Mouse (Mus musculus): Measurements from ENCODE around the gene Gm6337. TPM values are rescaled to one million over a fixed set of nuclear protein-coding genes. Genes with fewer than 3 reads are reported as not detected.
"Not testable (repeated sequence)": the region's sequence is repeated elsewhere in the genome, so short reads cannot be mapped to it uniquely, and the experiment has no call there.

The Gm6337 gene
- polyA plus RNA-seq (2016; fragmentation: Nextera tagmentation; extraction: Ambion mirVana), result not detected in 2 replicates

DNA sequence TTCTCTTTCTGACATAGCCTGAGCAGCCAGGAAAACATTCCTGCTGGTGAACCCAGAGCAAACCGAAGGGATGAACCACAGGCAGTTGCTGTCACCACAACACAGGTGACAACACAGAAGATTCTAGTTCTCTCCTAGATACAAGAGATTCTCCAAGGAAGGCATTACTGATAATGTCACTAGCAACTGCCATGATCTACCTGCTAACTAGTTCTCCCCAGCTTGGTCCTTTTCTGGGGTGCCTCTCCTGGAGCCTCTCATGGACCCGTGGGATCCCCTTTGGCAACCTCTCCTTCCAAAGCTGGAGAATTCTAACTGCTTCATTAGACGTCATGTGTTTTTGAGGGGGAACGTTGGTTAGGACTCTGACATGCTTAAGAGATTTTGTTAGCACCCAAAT is at the start of gene Gm6337:
TSS of gene Gm6337 (minus strand) at position 101 of the 400 bp plus-strand sequence.
- not testable (repeated sequence) for H3K9me3 ChIP-seq (replicated peaks); H3K4me3 ChIP-seq; H3K36me3 ChIP-seq; H3K27me3 ChIP-seq; H3K4me1 ChIP-seq; ATAC-seq (ENCODE audit: low FRiP score); H3K4me2 ChIP-seq (replicated peaks); H3K27ac ChIP-seq; H3K9ac ChIP-seq
- 91% methylated on average over 4 of the region's 4 CpGs for WGBS

DNA sequence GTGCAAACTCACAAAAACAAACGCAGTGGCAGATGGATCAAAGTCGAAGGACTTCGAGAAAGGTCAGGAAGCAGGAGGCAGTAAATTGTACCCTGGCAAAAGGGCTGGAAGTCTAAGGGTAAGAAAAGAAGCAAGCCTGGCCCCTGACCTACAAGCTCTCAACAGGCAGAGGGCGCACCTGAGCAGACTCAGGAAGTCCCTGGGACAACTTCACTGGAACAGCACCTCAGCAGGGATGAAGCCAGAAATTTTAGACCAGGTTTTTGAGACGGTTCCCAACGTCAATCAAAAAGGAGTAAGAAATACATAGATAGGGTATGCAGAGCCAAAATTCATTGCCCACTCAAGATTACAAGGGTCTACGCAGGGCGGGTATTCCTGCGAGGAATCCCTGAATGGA is 49.4 kb upstream of the Gm6337 start:
- H3K4me1 ChIP-seq; H3K9me3 ChIP-seq (replicated peaks); ATAC-seq (ENCODE audit: low FRiP score); H3K9ac ChIP-seq; H3K27me3 ChIP-seq; H3K36me3 ChIP-seq; H3K27ac ChIP-seq: not testable (repeated sequence)
- peak overlapping the region; percentile 37 for H3K4me3 ChIP-seq
- WGBS, result 10% methylated on average over 9 of the region's 9 CpGs
- H3K4me2 ChIP-seq (replicated peaks), result peak overlapping the region; percentile 50

DNA sequence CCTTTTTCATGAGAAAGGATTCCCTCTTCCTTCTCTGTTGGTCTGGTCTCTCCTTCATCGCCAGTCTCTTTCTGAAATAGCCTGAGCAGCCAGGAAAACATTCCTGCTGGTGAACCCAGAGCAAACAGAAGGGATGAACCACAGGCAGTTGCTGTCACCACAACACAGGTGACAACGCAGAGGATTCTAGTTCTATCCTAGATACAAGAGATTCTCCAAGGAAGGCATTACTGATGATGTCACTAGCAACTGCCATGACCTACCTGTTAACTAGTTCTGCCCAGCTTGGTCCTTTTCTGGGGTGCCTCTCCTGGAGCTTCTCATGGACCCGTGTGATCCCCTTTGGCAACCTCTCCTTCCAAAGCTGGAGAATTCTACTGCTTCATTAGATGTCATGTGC is 35.8 kb upstream of the Gm6337 start, which contains the start of gene Gm8206:
TSS of gene Gm8206 (minus strand) at position 101 of the 400 bp plus-strand sequence.
- H3K4me2 ChIP-seq (replicated peaks); H3K27me3 ChIP-seq; H3K9me3 ChIP-seq (replicated peaks); H3K4me1 ChIP-seq; H3K9ac ChIP-seq; H3K36me3 ChIP-seq; ATAC-seq (ENCODE audit: low FRiP score); H3K27ac ChIP-seq; H3K4me3 ChIP-seq: not testable (repeated sequence)
- 97% methylated on average over 2 of the region's 3 CpGs for WGBS

Other genes with a start within 250 kb of the Gm6337 start
- not detected in 2 replicates for gene Gm3424, start 227.9 kb downstream of the Gm6337 start, polyA plus RNA-seq (2016; fragmentation: Nextera tagmentation; extraction: Ambion mirVana)
- 0.37 and 0.42 TPM in 2 replicates for gene Gm8237, start 177.9 kb downstream of the Gm6337 start, polyA plus RNA-seq (2016; fragmentation: Nextera tagmentation; extraction: Ambion mirVana)
- gene Gm3248, start 96.5 kb downstream of the Gm6337 start, polyA plus RNA-seq (2016; fragmentation: Nextera tagmentation; extraction: Ambion mirVana), result 1.5 and 1.7 TPM in 2 replicates
- not detected in 2 replicates for gene Gm3453, start 79.1 kb downstream of the Gm6337 start, polyA plus RNA-seq (2016; fragmentation: Nextera tagmentation; extraction: Ambion mirVana)
- gene Gm8206, start 35.7 kb upstream of the Gm6337 start, polyA plus RNA-seq (2016; fragmentation: Nextera tagmentation; extraction: Ambion mirVana), result 0.80 and 0.96 TPM in 2 replicates
- 2.9 and 3.0 TPM in 2 replicates for gene Gm3468, start 50.4 kb upstream of the Gm6337 start, polyA plus RNA-seq (2016; fragmentation: Nextera tagmentation; extraction: Ambion mirVana)
- gene Gm3476, start 67.5 kb upstream of the Gm6337 start, polyA plus RNA-seq (2016; fragmentation: Nextera tagmentation; extraction: Ambion mirVana), result not detected in 2 replicates
- not detected in 2 replicates for gene Gm21560, start 161.0 kb upstream of the Gm6337 start, polyA plus RNA-seq (2016; fragmentation: Nextera tagmentation; extraction: Ambion mirVana)
- 3.4 and 3.8 TPM in 2 replicates for gene Gm3411, start 229.0 kb upstream of the Gm6337 start, polyA plus RNA-seq (2016; fragmentation: Nextera tagmentation; extraction: Ambion mirVana)
- not detected in 2 replicates for gene Gm21103, start 246.6 kb upstream of the Gm6337 start, polyA plus RNA-seq (2016; fragmentation: Nextera tagmentation; extraction: Ambion mirVana)